Mouse (Mus musculus) forebrain, embryonic 11.5 days (tissue): ENCODE measurements at regions not wholly inside any gene's neighbourhood (a gene's known extent, or its start where the extent isn't known, plus 50 kb on each side); places are given as distances from the start of the nearest gene placed in this dataset.

Experiments
- ATAC-seq: fragments of 200-750 bp; cut with Nextera tagmentation; replicated peaks from 2 replicates; pipeline ENCODE4 v1.8.0; 2017; ENCODE audit warnings: moderate TSS enrichment; ENCODE audit not compliant: low FRiP score
- DNase-seq: peaks from one replicate; pipeline ENCODE4 v3.0.0-alpha.2; 2017; ENCODE audit warnings: low spot score
- H3K27ac ChIP-seq: fragments of 300-500 bp; sonication (generic); 2 replicates; pipeline ENCODE4 v1.5.1; 2014; ENCODE audit warnings: low read depth, low read length
- H3K27me3 ChIP-seq: fragments of 300-500 bp; sonication (generic); 2 replicates; pipeline ENCODE4 v1.6.1; 2014; ENCODE audit warnings: mild to moderate bottlenecking, low read length, mixed read lengths; ENCODE audit not compliant: control insufficient read depth, insufficient read depth
- H3K36me3 ChIP-seq: fragments of 300-500 bp; sonication (generic); 2 replicates; pipeline ENCODE4 v1.6.1; 2014; ENCODE audit warnings: mild to moderate bottlenecking, low read length, moderate library complexity, mixed read lengths; ENCODE audit not compliant: control insufficient read depth, insufficient read depth
- H3K4me1 ChIP-seq: fragments of 300-500 bp; sonication (generic); replicated peaks from 2 replicates; pipeline ENCODE4 v1.6.1; 2014; ENCODE audit warnings: low read length, mixed read lengths; ENCODE audit not compliant: control insufficient read depth, insufficient read depth
- H3K4me2 ChIP-seq: fragments of 300-500 bp; sonication (generic); 2 replicates; pipeline ENCODE4 v1.6.1; 2014; ENCODE audit warnings: low read depth, mild to moderate bottlenecking, low read length, moderate library complexity, mixed read lengths; ENCODE audit not compliant: severe bottlenecking
- H3K4me3 ChIP-seq: fragments of 300-500 bp; sonication (generic); 2 replicates; pipeline ENCODE4 v1.5.1; 2014; ENCODE audit warnings: low read depth, low read length
- H3K9ac ChIP-seq: fragments of 300-500 bp; sonication (generic); 2 replicates; pipeline ENCODE4 v1.6.1; 2014; ENCODE audit warnings: low read length
- H3K9me3 ChIP-seq: fragments of 300-500 bp; sonication (generic); 2 replicates; pipeline ENCODE4 v1.6.1; 2016; ENCODE audit warnings: low read length, mixed read lengths; ENCODE audit not compliant: control insufficient read depth
- WGBS: fragments of 180-500 bp; shearing (Covaris S2); extraction: QIAGEN DNeasy Blood & Tissue Kit; methylation state at CpG from one replicate; pipeline ENCODE4 v1.1.7; 2014; 5-methylcytosine and 5-hydroxymethylcytosine counted together

GRCm38 (mm10) chr15:17180164-17180563, 451.6 kb downstream of the Cdh9 start:
- Histone ChIP-seq H3K9me3 (no peaks in the 10 kb centered on the region), H3K4me3 (no peak overlapping the region), H3K27me3 (no peaks in the 10 kb centered on the region), H3K4me1 (no peaks in the 10 kb centered on the region), H3K9ac (no peak overlapping the region), H3K36me3 (no peaks in the 10 kb centered on the region), H3K27ac (no peak overlapping the region), H3K4me2 (no peak overlapping the region)
- WGBS = 36% methylated on average over 2 of the region's 2 CpGs
- ATAC-seq (0 out of 2 replicates have a peak, but pooled peaks have one; percentile 36), DNase-seq (no peak)

DNA sequence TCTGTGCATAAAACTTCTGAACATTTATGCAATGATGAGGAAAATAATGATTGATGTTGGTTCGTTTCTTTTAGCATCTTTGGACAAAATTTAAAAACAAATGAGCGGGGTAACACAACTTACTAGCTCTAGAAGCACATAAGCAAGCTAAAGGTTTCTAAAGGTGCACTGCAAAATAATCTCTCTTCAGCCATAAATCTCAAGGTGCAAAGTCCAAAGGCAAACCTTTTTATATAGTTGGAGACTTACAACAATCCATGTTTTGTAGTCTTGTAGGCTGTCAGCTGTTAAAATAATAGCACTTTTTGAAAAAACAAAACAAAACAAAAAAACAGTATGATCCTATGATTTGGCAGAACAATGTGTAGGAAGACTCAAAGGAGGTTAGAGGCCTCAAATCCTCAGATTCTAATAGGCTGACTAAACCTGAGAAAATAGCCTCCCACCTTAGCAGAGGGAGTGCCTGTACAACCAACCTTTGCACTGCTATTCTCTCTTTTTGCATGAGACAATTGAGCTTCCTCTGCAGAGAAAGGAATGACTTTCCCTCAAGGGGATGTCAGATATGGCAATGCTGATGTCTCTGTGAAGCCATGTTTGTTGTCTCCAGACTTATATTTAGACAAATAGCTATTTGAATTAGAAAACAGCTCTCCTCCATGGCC, 452.9 kb downstream of the Cdh9 start:
- WGBS = 80% methylated on average over 2 of the region's 2 CpGs
- H3K4me1 ChIP-seq = no peaks in the 10 kb centered on the region
- H3K9me3 ChIP-seq = no peaks in the 10 kb centered on the region
- H3K27me3 ChIP-seq = no peaks in the 10 kb centered on the region
- H3K9ac ChIP-seq = no peak overlapping the region
- ATAC-seq (no peak), DNase-seq (no peak)
- H3K27ac ChIP-seq = no peak overlapping the region
- no peak overlapping the region for H3K4me2 ChIP-seq
- no peak overlapping the region for H3K4me3 ChIP-seq
- H3K36me3 ChIP-seq = no peaks in the 10 kb centered on the region

GRCm38 (mm10) chr15:17195439-17195838, 466.9 kb downstream of the Cdh9 start:
- Histone ChIP-seq H3K9me3 (no peaks in the 10 kb centered on the region), H3K9ac (no peak overlapping the region), H3K27me3 (no peaks in the 10 kb centered on the region), H3K27ac (no peak overlapping the region), H3K4me1 (no peaks in the 10 kb centered on the region), H3K36me3 (no peaks in the 10 kb centered on the region), H3K4me3 (no peak overlapping the region), H3K4me2 (no peak overlapping the region)
- DNase-seq = peak; percentile 52
- 55% methylated on average over 5 of the region's 5 CpGs for WGBS
- peak; percentile 60; the same call in 1 of the 2 replicates for ATAC-seq

DNA sequence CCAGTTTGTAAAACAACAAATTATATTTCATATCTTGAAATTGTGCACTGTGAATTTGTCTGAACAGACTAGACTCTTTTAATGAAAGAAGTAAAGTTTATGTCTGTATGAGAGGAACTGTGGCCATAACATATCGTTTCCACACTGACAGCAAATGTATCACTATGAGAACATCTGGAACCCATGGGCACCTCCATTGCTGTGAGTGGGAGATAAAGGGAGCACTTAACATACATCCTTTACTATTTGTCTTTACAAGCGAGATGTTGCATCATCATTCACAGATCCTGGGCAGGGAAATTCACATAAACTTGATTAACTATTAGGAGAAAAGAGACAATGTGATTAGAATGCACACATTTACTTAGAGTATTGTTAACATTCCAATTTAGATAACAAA, 476.2 kb downstream of the Cdh9 start:
- WGBS = 89% methylated on average over 2 of the region's 2 CpGs
- DNase-seq = no peak
- Histone ChIP-seq H3K27ac (no peak overlapping the region), H3K36me3 (no peaks in the 10 kb centered on the region), H3K27me3 (no peaks in the 10 kb centered on the region), H3K4me1 (no peaks in the 10 kb centered on the region), H3K9ac (no peak overlapping the region), H3K4me2 (no peak overlapping the region), H3K4me3 (no peak overlapping the region), H3K9me3 (no peaks in the 10 kb centered on the region)
- no peak for ATAC-seq

GRCm38 (mm10) chr15:17245096-17245495, 516.5 kb downstream of the Cdh9 start:
- Histone ChIP-seq H3K4me3 (no peak overlapping the region), H3K36me3 (no peaks in the 10 kb centered on the region), H3K9me3 (no peaks in the 10 kb centered on the region), H3K27me3 (no peaks in the 10 kb centered on the region), H3K27ac (no peak overlapping the region), H3K4me1 (no peaks in the 10 kb centered on the region), H3K4me2 (no peak overlapping the region), H3K9ac (no peak overlapping the region)
- DNase-seq = no peak
- no peak for ATAC-seq
- WGBS = 79% methylated on average over 3 of the region's 3 CpGs

DNA sequence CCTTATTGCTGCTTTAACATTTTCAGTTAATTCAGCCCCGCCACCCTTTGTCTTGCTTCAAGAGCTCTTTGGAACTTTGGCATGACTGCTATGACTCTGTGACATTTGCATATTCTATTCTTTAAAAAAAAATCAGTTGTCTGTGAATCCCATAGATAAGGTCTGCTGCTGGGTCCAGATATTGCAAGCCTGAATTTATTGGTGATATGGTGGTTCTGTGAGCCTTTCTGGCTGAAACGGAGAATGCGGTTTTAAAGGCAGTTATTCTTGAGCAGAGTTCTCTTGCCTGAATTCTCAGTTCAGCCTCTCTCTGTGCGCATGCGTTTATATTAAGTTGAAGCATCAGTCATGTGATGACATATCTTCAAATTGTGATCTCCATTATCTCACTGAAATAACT, 560.7 kb downstream of the Cdh9 start:
- Histone ChIP-seq H3K4me1 (no peaks in the 10 kb centered on the region), H3K36me3 (no peaks in the 10 kb centered on the region), H3K9ac (no peak overlapping the region), H3K9me3 (no peaks in the 10 kb centered on the region), H3K4me2 (no peak overlapping the region), H3K4me3 (no peak overlapping the region), H3K27ac (no peak overlapping the region), H3K27me3 (no peaks in the 10 kb centered on the region)
- no peak for DNase-seq
- no peak for ATAC-seq
- WGBS = 92% methylated on average over 5 of the region's 5 CpGs
